Mouse (Mus musculus): ENCODE measurements around the gene Pls1.

Pls1 gene

DNA sequence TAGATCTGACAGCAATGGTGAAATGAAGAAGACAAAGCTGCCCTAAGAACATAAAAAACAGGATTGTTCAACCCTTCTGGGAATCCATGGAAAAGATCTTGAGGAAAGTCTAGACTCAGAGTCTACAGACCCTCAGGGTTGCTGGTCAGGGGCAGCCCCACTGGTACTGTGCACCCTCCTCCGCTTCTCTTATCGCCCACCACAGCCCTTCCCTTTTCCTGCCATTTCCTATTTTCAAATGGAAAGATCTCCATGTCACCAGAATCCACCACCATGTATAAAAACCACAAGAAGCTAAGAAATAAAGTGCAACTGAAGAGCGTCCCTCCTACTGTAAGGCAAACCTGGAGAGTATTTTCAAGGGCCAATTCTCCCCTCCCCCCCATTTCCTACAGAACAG, 41.3 kb downstream of the Pls1 start:
- no peak for DNase-seq (ENCODE audit: low spot score)

DNA sequence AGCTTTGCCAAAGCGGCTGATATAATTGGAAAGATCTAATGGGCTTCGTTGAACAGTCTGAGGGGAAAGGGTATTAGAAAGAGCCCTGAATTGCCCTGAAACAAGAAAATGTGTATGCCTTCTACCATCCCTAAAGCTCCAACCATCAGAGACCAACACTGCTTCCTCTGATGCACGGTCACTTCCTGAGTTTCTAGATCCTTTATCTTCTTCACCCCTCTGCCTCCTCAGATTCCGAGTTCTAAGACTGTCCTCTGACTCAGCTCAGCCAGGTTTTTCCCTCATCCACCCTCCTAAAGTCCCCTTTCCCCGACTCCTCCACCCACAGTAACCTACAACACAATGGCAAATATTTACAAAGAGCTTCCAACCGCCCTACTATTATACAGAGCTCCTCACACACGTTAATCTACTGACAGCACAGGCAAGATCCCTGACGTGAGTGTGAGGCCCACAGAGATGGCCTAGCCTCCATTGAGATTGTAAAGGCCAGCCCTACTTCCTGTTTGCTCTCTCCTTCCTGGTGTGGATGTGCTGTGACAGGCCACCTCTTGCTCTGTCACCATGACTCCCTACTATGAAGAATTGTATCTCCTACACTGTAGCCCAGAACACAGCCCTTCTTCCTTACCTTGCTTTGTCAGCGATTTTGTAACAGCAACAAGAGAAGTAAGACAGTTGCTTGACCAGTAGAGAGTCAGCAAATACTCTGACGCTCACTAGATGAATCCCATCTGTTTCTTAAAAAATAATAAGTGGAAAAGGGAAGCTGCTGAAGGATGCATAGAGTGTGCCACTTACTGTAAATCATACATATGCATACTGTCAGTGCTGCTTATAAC, 43.3 kb downstream of the Pls1 start:
- no peak for DNase-seq (ENCODE audit: low spot score)

- no peak for DNase-seq (ENCODE audit: low spot score)
Measured at GRCm38 (mm10) chr9:95796323-95796722, 48.8 kb downstream of the Pls1 start.

DNA sequence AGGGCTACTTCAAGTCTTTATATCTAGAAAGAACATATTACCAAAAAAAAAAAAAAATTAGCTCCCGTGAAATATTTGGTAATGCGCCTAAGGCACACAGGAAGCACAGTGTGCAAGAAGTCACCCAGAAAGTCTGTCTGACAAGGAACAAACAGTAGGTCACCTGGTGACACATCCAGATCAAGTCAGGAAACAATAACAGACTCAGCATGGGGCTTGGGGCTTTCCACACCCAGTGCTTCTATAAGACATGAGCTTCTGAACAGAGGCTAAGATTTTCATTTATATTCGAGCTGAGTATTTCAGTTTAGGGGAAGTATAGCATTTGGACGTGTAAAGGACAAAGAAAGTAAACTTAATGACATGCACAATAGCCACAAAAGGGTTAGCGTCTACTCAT, 49.3 kb downstream of the Pls1 start:
- no peak for DNase-seq (ENCODE audit: low spot score)

DNA sequence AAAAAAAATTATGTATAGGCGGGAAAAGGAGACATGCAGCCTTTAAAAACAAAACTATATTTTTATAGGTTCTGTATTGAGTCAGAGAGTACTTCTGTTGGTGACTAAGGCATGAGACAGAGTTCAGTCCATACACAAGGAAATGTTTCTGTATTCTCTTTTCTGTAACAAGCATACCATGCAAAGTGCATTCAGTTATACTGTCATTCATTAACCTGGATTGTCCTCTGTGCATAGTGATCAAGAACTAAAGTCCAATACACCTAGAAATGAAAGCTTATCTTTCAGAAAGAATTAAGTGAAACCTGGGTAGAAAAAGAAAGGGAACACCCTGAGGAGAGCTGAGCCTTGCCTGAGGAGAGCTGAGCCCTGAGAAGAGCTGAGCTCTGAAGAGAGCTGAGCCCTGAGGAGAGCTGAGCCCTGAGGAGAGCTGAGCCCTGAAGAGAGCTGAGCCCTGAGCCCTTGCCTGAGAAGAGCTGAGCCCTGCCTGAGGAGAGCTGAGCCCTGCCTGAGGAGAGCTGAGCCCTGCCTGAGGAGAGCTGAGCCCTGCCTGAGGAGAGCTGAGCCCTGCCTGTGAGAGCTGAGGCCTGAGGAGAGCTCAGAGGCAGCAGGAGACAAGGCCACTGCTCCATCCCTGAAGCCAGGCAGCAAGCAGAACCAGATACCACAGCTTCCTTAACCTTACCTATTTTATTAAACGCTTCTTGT, 49.9 kb downstream of the Pls1 start:
- DNase-seq (ENCODE audit: low spot score), result no peak

GRCm38 (mm10) chr9:95793986-95794744, 50.9 kb downstream of the Pls1 start:
- DNase-seq (ENCODE audit: low spot score), result no peak

- no peak for DNase-seq (ENCODE audit: low spot score)
Measured at GRCm38 (mm10) chr9:95784888-95785511, 60.1 kb downstream of the Pls1 start.

DNA sequence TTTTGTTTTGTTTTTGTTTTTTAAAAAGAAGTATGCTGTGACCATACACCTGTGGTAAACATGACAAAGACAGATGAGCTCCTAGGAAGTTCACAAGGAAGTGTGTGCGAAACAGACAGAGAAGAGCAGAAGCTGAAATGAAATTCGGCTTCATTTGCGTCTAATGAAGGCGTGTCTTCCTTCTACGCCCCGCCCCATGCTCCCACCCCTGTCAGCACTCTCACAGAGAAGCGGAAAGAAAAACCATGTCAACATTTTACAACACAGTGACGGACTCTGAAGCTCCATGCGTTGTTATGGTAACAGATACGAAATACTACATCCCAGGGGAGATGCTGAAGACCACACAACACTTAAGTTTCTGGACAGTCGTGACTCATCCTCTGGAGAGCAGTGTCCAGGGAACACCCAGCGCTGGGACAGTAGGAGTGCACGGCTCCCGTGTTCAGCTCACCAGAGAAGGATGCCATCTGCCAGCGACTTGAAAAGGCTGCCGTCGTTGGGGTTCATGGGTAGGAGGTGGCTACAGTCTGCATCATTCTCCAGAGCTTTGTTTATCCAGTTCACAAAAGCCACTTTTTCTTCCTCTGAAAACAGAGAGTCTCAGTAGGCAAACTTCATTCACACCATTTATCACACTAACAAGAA, 61.3 kb downstream of the Pls1 start:
- peak; percentile 11 for DNase-seq (ENCODE audit: low spot score)

GRCm38 (mm10) chr9:95771671-95772070, 73.4 kb downstream of the Pls1 start:
- no peak for DNase-seq (ENCODE audit: low spot score)

DNA sequence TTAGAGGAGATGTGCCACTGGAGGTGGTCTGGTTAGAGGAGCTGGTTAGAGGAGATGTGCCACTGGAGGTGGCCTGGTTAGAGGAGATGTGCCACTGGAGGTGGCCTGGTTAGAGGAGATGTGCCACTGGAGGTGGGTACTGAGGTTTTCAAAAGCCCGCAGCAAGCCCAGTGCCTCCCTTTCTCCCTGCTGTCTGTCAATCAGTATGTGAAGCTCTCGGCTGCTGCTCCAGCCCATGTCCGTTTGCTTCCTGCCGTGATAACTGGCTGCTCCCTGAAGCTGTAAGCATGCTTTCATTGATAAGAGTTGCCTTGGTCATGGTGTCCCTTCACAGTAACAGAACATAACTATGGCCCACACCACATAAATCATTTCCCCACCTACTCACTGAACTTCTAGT, 81.9 kb downstream of the Pls1 start:
- no peak for DNase-seq (ENCODE audit: low spot score)

DNA sequence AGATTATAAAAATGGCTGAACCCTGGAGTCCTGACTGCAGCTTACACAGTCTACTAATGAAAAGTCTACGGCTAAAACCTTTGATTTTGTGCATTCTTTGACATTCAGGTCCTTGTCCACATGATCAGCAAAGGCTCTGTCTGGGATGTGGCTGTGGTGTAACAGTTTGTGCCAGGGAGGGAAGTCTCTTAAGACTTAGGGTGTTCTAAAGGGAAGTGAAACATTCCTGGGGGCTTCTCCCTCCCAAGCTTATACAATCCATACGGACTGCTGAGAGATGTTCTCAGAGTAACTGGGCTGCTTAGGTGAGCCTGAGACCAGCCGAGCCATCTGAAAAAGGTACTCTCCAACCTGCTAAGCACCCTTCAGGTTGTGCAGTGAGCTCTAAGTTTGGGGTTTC, 82.9 kb downstream of the Pls1 start:
- DNase-seq (ENCODE audit: low spot score), result no peak

DNA sequence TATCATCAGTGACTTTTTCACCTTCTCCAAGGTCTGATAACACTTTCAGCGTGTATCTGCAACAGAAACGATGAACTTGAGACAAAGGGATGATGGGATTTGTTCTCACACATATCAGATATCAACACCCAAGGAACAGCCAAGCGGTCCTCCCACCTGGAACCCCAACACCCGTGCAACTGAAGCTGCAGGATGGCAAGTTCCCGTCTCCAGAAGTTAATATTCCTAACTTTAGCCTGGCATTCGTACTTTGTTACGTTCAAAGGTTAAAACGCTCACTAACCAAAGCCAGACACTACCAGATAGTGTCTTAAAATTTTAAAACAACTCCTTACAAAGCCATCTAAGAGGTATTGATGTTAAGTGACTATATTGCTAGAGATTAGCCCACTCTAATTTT, 83.7 kb downstream of the Pls1 start:
- no peak for DNase-seq (ENCODE audit: low spot score)

DNA sequence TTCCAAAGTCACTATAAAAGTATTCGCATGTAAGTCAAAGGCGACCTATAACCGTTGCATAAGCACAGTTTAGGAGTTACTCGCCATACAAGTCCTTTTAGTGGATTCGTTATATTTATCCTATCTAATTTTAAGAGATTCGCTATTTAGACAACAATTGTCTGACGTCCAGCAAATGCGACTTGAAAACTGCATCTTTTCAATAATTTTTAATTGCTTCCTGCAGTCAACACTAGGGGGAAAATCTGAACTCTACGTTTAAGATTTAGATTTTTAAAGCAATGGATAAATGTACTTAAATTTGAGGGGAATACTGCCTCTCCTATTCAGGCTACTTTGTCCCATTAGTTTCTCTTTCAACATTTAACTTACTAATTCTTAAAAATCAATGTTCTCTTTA, 94.4 kb downstream of the Pls1 start:
- DNase-seq (ENCODE audit: low spot score), result no peak

DNA sequence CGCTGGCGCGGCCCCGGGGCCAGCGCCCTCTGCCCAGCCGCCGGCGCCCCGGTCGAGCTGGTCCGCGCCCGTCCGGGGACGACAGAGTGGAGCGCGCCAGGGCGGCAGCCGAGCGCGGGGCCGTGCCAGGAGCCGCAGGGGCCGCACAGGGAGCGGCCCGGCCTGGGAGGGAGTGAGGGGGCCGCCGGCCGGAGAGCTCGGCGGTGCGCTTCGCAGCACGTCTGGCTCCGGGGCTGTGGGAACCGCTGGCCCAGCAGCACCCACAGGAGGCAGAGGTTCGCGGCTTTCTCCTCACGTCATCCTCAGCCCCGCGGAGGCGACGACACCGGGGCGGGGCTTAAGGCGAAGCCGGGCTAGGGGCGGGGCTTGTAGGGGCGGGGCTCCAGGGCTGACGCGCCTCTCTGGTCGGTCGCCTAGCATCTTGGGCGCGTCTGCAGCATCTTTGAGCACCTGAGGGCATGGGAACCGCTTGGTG, 95.0 kb downstream of the Pls1 start, which contains the start of gene Trpc1:
Gene Trpc1, minus strand, starts transcription at position 339 of the 475 bp plus-strand sequence.
- peak; percentile 80 for DNase-seq (ENCODE audit: low spot score)

- peak; percentile 13 for DNase-seq (ENCODE audit: low spot score)
Measured at GRCm38 (mm10) chr9:95749461-95749928, 95.6 kb downstream of the Pls1 start.

GRCm38 (mm10) chr9:95747298-95747697, 97.8 kb downstream of the Pls1 start:
- no peak for DNase-seq (ENCODE audit: low spot score)

- no peak for DNase-seq (ENCODE audit: low spot score)
Measured at GRCm38 (mm10) chr9:95744845-95745613, 100.1 kb downstream of the Pls1 start.

- DNase-seq (ENCODE audit: low spot score), result no peak
Measured at GRCm38 (mm10) chr9:95736238-95736637, 108.9 kb downstream of the Pls1 start.

DNA sequence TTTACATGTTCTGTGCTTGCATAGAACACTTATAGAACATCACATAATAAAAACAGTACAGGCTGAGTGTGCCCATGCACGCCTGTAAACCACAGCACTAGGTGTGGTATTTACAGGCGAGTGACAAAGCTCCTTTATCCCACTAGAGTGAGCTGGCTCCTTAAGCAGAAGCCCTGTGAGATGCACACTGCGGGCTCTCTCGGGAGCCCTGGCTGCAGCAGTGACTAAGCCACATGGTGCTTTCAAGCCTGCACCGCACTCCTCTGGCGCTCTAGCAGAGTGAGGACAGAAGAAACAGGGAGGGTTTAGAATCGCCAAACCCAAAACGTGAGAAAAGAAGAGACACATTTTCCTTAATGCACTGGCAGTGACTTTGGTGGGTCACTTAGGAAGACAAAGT, 132.5 kb downstream of the Pls1 start:
- no peak for DNase-seq (ENCODE audit: low spot score)

- no peak for DNase-seq (ENCODE audit: low spot score)
Measured at GRCm38 (mm10) chr9:95708943-95709342, 136.2 kb downstream of the Pls1 start.

GRCm38 (mm10) chr9:95705371-95705770, 139.7 kb downstream of the Pls1 start:
- no peak for DNase-seq (ENCODE audit: low spot score)

All from layer of hippocampus, adult 11-12 months (tissue).